Mouse (Mus musculus): ENCODE measurements around the gene Arid3c. TPM values are rescaled to one million over a fixed set of nuclear protein-coding genes. Genes with fewer than 3 reads are reported as not detected.

Arid3c gene
- total RNA-seq, 1 experiment from 2014 or later: not detected

GRCm38 (mm10) chr4:41756440-41756839 lies 25.5 kb upstream of the Arid3c start:
- no peak for ATAC-seq (replicated peaks in 1 of 2; ENCODE audit: insufficient read depth in 1 of 2, low FRiP score in 2 of 2, low TSS enrichment in 1 of 2, low read depth in 1 of 2, poor library complexity in 2 of 2, severe bottlenecking in 2 of 2)

GRCm38 (mm10) chr4:41755338-41756305 lies 24.7 kb upstream of the Arid3c start, which contains the start of gene Sigmar1:
Sigmar1 (minus strand) TSS chr4:41756157.
- ATAC-seq (replicated peaks in 1 of 2; ENCODE audit: insufficient read depth in 1 of 2, low FRiP score in 2 of 2, low TSS enrichment in 1 of 2, low read depth in 1 of 2, poor library complexity in 2 of 2, severe bottlenecking in 2 of 2): peak; percentile 57 to 68

- peak; percentile 8 to 36; a peak in 3 of 4 replicates for ATAC-seq (replicated peaks in 1 of 2; ENCODE audit: insufficient read depth in 1 of 2, low FRiP score in 2 of 2, low TSS enrichment in 1 of 2, low read depth in 1 of 2, poor library complexity in 2 of 2, severe bottlenecking in 2 of 2)
Observed at GRCm38 (mm10) chr4:41754797-41755337, 23.9 kb upstream of the Arid3c start, which contains the start of gene Galt. Galt (plus strand) TSS chr4:41755228.

GRCm38 (mm10) chr4:41745021-41745420 lies 14.1 kb upstream of the Arid3c start:
- ATAC-seq (replicated peaks in 1 of 2; ENCODE audit: insufficient read depth in 1 of 2, low FRiP score in 2 of 2, low TSS enrichment in 1 of 2, low read depth in 1 of 2, poor library complexity in 2 of 2, severe bottlenecking in 2 of 2): no peak

GRCm38 (mm10) chr4:41744131-41744530 lies 13.2 kb upstream of the Arid3c start:
- ATAC-seq (replicated peaks in 1 of 2; ENCODE audit: insufficient read depth in 1 of 2, low FRiP score in 2 of 2, low TSS enrichment in 1 of 2, low read depth in 1 of 2, poor library complexity in 2 of 2, severe bottlenecking in 2 of 2): no peak

- ATAC-seq (replicated peaks in 1 of 2; ENCODE audit: insufficient read depth in 1 of 2, low FRiP score in 2 of 2, low TSS enrichment in 1 of 2, low read depth in 1 of 2, poor library complexity in 2 of 2, severe bottlenecking in 2 of 2): peak; percentile 91 to 93
Observed at GRCm38 (mm10) chr4:41741158-41741560, 10.2 kb upstream of the Arid3c start.

- ATAC-seq (replicated peaks in 1 of 2; ENCODE audit: insufficient read depth in 1 of 2, low FRiP score in 2 of 2, low TSS enrichment in 1 of 2, low read depth in 1 of 2, poor library complexity in 2 of 2, severe bottlenecking in 2 of 2): peak; percentile 73
Observed at GRCm38 (mm10) chr4:41740380-41741157, 9.6 kb upstream of the Arid3c start.

- no peak for ATAC-seq (replicated peaks in 1 of 2; ENCODE audit: insufficient read depth in 1 of 2, low FRiP score in 2 of 2, low TSS enrichment in 1 of 2, low read depth in 1 of 2, poor library complexity in 2 of 2, severe bottlenecking in 2 of 2)
Observed at GRCm38 (mm10) chr4:41739260-41739659, 8.3 kb upstream of the Arid3c start.

GRCm38 (mm10) chr4:41738256-41738603 lies 7.3 kb upstream of the Arid3c start:
- no peak for ATAC-seq (replicated peaks in 1 of 2; ENCODE audit: insufficient read depth in 1 of 2, low FRiP score in 2 of 2, low TSS enrichment in 1 of 2, low read depth in 1 of 2, poor library complexity in 2 of 2, severe bottlenecking in 2 of 2)

GRCm38 (mm10) chr4:41737602-41738255 lies 6.8 kb upstream of the Arid3c start:
- ATAC-seq (replicated peaks in 1 of 2; ENCODE audit: insufficient read depth in 1 of 2, low FRiP score in 2 of 2, low TSS enrichment in 1 of 2, low read depth in 1 of 2, poor library complexity in 2 of 2, severe bottlenecking in 2 of 2): peak; percentile 58

GRCm38 (mm10) chr4:41726826-41727621 lies 3.9 kb downstream of the Arid3c start:
- no peak for ATAC-seq (replicated peaks in 1 of 2; ENCODE audit: insufficient read depth in 1 of 2, low FRiP score in 2 of 2, low TSS enrichment in 1 of 2, low read depth in 1 of 2, poor library complexity in 2 of 2, severe bottlenecking in 2 of 2)

- peak; percentile 96 to 97 for ATAC-seq (replicated peaks in 1 of 2; ENCODE audit: insufficient read depth in 1 of 2, low FRiP score in 2 of 2, low TSS enrichment in 1 of 2, low read depth in 1 of 2, poor library complexity in 2 of 2, severe bottlenecking in 2 of 2)
Observed at GRCm38 (mm10) chr4:41722918-41723351, 8.0 kb downstream of the Arid3c start, which contains the start of gene Dctn3. Dctn3 (minus strand) TSS chr4:41723170.

- no peak for ATAC-seq (replicated peaks in 1 of 2; ENCODE audit: insufficient read depth in 1 of 2, low FRiP score in 2 of 2, low TSS enrichment in 1 of 2, low read depth in 1 of 2, poor library complexity in 2 of 2, severe bottlenecking in 2 of 2)
Observed at GRCm38 (mm10) chr4:41716834-41717233, 14.1 kb downstream of the Arid3c start.

- ATAC-seq (replicated peaks in 1 of 2; ENCODE audit: insufficient read depth in 1 of 2, low FRiP score in 2 of 2, low TSS enrichment in 1 of 2, low read depth in 1 of 2, poor library complexity in 2 of 2, severe bottlenecking in 2 of 2): peak; percentile 23 to 34; a peak in 2 of 4 replicates
Observed at GRCm38 (mm10) chr4:41715596-41715995, 15.3 kb downstream of the Arid3c start.

GRCm38 (mm10) chr4:41715082-41715481 lies 15.9 kb downstream of the Arid3c start:
- ATAC-seq (replicated peaks in 1 of 2; ENCODE audit: insufficient read depth in 1 of 2, low FRiP score in 2 of 2, low TSS enrichment in 1 of 2, low read depth in 1 of 2, poor library complexity in 2 of 2, severe bottlenecking in 2 of 2): no peak

- ATAC-seq (replicated peaks in 1 of 2; ENCODE audit: insufficient read depth in 1 of 2, low FRiP score in 2 of 2, low TSS enrichment in 1 of 2, low read depth in 1 of 2, poor library complexity in 2 of 2, severe bottlenecking in 2 of 2): peak; percentile 39 to 59; a peak in 1 of 4 replicates
Observed at GRCm38 (mm10) chr4:41714276-41714675, 16.7 kb downstream of the Arid3c start.
